Mouse (Mus musculus) midbrain, embryonic 15.5 days (tissue): Measurements from ENCODE around the gene Rsc1a1. TPM values are rescaled to one million over a fixed set of nuclear protein-coding genes. Genes with fewer than 3 reads are reported as not detected.

ENCODE experiments used
- ATAC-seq: fragments of 200-750 bp; cut with Nextera tagmentation; replicated peaks from 2 replicates; pipeline ENCODE4 v1.8.0; 2017; ENCODE audit warnings: moderate TSS enrichment
- H3K27ac ChIP-seq: fragments of 300-500 bp; sonication (generic); 2 replicates; pipeline ENCODE4 v1.5.1; 2015; ENCODE audit warnings: mild to moderate bottlenecking, inconsistent platforms
- H3K27me3 ChIP-seq: fragments of 300-500 bp; sonication (generic); replicated peaks from 2 replicates; pipeline ENCODE4 v1.6.1; 2015; ENCODE audit warnings: inconsistent platforms
- H3K36me3 ChIP-seq: fragments of 300-500 bp; sonication (generic); replicated peaks from 2 replicates; pipeline ENCODE4 v1.6.1; 2015; ENCODE audit warnings: inconsistent platforms
- H3K4me1 ChIP-seq: fragments of 300-500 bp; sonication (generic); 2 replicates; pipeline ENCODE4 v1.6.1; 2015; ENCODE audit warnings: inconsistent platforms
- H3K4me2 ChIP-seq: fragments of 300-500 bp; sonication (generic); 2 replicates; pipeline ENCODE4 v1.6.1; 2015; ENCODE audit warnings: inconsistent platforms, mild to moderate bottlenecking, moderate library complexity
- H3K4me3 ChIP-seq: fragments of 300-500 bp; sonication (generic); 2 replicates; pipeline ENCODE4 v1.5.1; 2015; ENCODE audit warnings: mild to moderate bottlenecking, inconsistent platforms
- H3K9ac ChIP-seq: fragments of 300-500 bp; sonication (generic); 2 replicates; pipeline ENCODE4 v1.6.1; 2015; ENCODE audit warnings: mild to moderate bottlenecking, inconsistent platforms
- H3K9me3 ChIP-seq: fragments of 300-500 bp; sonication (generic); 2 replicates; pipeline ENCODE4 v1.6.1; 2016; ENCODE audit warnings: inconsistent platforms
- WGBS: fragments of 180-500 bp; shearing (Covaris S2); methylation state at CpG from one replicate; pipeline ENCODE4 v1.1.7; 2015; ENCODE audit warnings: mixed read lengths; 5-methylcytosine and 5-hydroxymethylcytosine counted together
- polyA plus RNA-seq: library from polyadenylated mRNA; unstranded; fragments of >200 nt; fragmentation: Nextera tagmentation; extraction: Ambion mirVana; gene quantifications from 2 replicates; pipeline ENCODE4 v1.2.1, GENCODE M21; 2015

Rsc1a1 gene
- polyA plus RNA-seq, 1 experiment from 2014 or later, result 0.53 TPM

DNA sequence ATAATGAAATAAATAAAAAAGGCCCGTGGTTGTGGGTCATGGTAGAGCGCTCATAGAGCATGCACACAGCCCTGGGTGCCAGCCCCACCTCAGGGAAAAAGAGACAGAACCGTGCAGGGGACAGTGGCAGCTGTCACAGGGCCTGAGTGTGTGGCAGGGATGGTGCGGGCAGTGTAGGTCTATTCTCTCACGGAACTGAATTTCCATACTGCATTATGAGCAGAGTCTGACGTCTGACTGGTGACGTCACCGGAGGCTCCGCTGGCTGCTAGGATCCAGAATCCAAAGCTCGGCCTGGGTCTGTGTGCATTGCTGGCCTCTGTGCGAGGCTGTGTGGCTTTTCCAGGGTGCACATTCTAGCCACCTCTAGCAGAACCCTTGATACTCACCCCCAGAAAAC lies 24.5 kb downstream of the Rsc1a1 start:
- no peak overlapping the region for H3K9ac ChIP-seq
- 75% methylated on average over 11 of the region's 11 CpGs for WGBS
- H3K27me3 ChIP-seq, result no peaks in the 10 kb centered on the region
- peaks cover 21% of the 10 kb centered on the region for H3K4me1 ChIP-seq
- H3K27ac ChIP-seq, result no peak overlapping the region
- no peak overlapping the region for H3K4me3 ChIP-seq
- no peak for ATAC-seq
- no peaks in the 10 kb centered on the region for H3K9me3 ChIP-seq
- no peak overlapping the region for H3K4me2 ChIP-seq
- H3K36me3 ChIP-seq, result no peaks in the 10 kb centered on the region

GRCm38 (mm10) chr4:141659739-141660138 lies 25.7 kb downstream of the Rsc1a1 start:
- Histone ChIP-seq H3K27me3 (no peaks in the 10 kb centered on the region), H3K27ac (no peak overlapping the region), H3K9me3 (no peaks in the 10 kb centered on the region), H3K4me1 (peaks cover 18% of the 10 kb centered on the region), H3K9ac (no peak overlapping the region), H3K4me3 (no peak overlapping the region), H3K36me3 (no peaks in the 10 kb centered on the region), H3K4me2 (no peak overlapping the region)
- 60% methylated on average over 4 of the region's 4 CpGs for WGBS
- no peak for ATAC-seq

- H3K4me1 ChIP-seq, result peaks cover 12% of the 10 kb centered on the region
Observed at GRCm38 (mm10) chr4:141658846-141659484, 26.4 kb downstream of the Rsc1a1 start.

GRCm38 (mm10) chr4:141656932-141657331 lies 28.5 kb downstream of the Rsc1a1 start:
- H3K27ac ChIP-seq, result no peak overlapping the region
- no peak overlapping the region for H3K4me3 ChIP-seq
- no peaks in the 10 kb centered on the region for H3K36me3 ChIP-seq
- 74% methylated on average over 8 of the region's 8 CpGs for WGBS
- no peaks in the 10 kb centered on the region for H3K27me3 ChIP-seq
- no peak for ATAC-seq
- H3K9me3 ChIP-seq, result no peaks in the 10 kb centered on the region
- H3K9ac ChIP-seq, result no peak overlapping the region
- peaks cover 2% of the 10 kb centered on the region; the same call in 1 of the 2 replicates for H3K4me1 ChIP-seq
- no peak overlapping the region for H3K4me2 ChIP-seq

More at GRCm38 (mm10) chr4:141658846-141659484, 26.4 kb downstream of the Rsc1a1 start:
- Histone ChIP-seq H3K36me3 (no peaks in the 10 kb centered on the region), H3K4me3 (no peak overlapping the region), H3K9ac (no peak overlapping the region), H3K27me3 (no peaks in the 10 kb centered on the region), H3K27ac (no peak overlapping the region), H3K4me2 (no peak overlapping the region), H3K9me3 (no peaks in the 10 kb centered on the region)
- ATAC-seq, result no peak
- WGBS, result 93% methylated on average over 6 of the region's 6 CpGs

DNA sequence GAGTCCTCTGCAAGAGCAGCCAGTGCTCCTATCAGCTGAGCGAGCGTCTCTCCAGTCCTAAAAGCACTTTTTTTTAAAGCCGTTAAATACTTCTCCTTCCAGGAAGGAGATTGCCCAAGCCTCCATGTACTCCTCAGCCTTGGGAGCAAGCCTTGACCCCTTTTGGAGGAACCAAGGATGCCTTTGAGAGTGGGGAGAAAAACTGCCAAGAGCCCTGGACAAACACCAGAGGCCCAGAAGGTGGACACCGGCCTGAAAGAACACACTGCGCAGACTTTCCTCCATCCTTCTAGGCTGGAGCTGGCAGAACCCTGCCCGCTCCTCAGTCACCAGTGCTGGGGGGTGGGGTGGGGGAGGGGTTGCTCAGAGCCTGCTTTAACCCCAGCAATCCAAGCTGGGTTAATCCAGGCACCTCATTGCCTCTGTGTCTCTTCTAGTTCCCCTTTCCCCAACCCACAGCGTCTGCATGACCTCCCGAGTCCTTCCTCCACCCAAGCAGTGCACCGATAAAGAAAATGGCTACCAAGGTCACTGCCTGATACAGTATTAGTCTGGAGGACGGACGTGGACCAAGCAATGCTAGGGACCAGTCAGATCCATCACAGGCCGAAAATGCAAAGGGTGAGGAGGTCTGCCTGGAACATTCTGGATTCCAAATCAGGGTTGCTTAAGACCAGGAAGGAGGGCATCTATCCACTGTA lies 29.3 kb downstream of the Rsc1a1 start:
- no peaks in the 10 kb centered on the region for H3K27me3 ChIP-seq
- H3K36me3 ChIP-seq, result no peaks in the 10 kb centered on the region
- H3K9ac ChIP-seq, result no peak overlapping the region
- WGBS, result 91% methylated on average over 12 of the region's 12 CpGs
- H3K4me1 ChIP-seq, result peaks cover 2% of the 10 kb centered on the region; the same call in 1 of the 2 replicates
- H3K4me3 ChIP-seq, result no peak overlapping the region
- no peak overlapping the region for H3K27ac ChIP-seq
- no peak for ATAC-seq
- no peaks in the 10 kb centered on the region for H3K9me3 ChIP-seq
- no peak overlapping the region for H3K4me2 ChIP-seq

DNA sequence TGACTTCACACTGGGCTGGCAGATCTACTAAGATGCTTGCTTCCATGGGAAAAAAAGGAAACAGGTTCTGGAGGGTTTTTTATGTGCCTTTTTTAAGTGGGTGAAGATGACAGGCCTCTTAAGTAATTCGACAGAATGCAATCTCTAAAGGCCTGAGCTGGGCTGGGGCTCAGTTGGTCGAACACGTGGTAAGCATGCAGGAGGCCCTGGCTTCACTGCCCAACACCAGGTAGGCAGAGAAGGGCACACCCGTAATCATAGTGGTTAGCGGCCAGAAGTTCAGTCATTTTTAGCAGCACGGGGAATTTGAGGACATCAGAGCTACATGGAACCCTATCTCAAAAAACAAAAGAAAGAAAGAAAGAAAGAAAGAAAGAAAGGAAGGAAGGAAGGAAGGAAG lies 30.9 kb downstream of the Rsc1a1 start:
- ATAC-seq, result no peak

GRCm38 (mm10) chr4:141653813-141654212 lies 31.6 kb downstream of the Rsc1a1 start:
- ATAC-seq, result no peak
- Histone ChIP-seq H3K4me3 (no peak overlapping the region), H3K9me3 (no peaks in the 10 kb centered on the region), H3K4me2 (no peak overlapping the region), H3K9ac (no peak overlapping the region), H3K36me3 (no peaks in the 10 kb centered on the region), H3K27ac (peak overlapping the region; percentile 10; the same call in 1 of the 2 replicates), H3K27me3 (no peaks in the 10 kb centered on the region), H3K4me1 (peaks cover 2% of the 10 kb centered on the region; the same call in 1 of the 2 replicates)
- 90% methylated on average over 13 of the region's 13 CpGs for WGBS

More for the DNA sequence above, 30.9 kb downstream of the Rsc1a1 start:
- peaks cover 2% of the 10 kb centered on the region; the same call in 1 of the 2 replicates for H3K4me1 ChIP-seq
- no peaks in the 10 kb centered on the region for H3K27me3 ChIP-seq
- no peak overlapping the region for H3K9ac ChIP-seq
- no peaks in the 10 kb centered on the region for H3K9me3 ChIP-seq
- no peak overlapping the region for H3K4me3 ChIP-seq
- H3K27ac ChIP-seq, result peak overlapping the region; percentile 10; the same call in 1 of the 2 replicates
- H3K36me3 ChIP-seq, result no peaks in the 10 kb centered on the region
- 94% methylated on average over 6 of the region's 6 CpGs for WGBS
- H3K4me2 ChIP-seq, result no peak overlapping the region

DNA sequence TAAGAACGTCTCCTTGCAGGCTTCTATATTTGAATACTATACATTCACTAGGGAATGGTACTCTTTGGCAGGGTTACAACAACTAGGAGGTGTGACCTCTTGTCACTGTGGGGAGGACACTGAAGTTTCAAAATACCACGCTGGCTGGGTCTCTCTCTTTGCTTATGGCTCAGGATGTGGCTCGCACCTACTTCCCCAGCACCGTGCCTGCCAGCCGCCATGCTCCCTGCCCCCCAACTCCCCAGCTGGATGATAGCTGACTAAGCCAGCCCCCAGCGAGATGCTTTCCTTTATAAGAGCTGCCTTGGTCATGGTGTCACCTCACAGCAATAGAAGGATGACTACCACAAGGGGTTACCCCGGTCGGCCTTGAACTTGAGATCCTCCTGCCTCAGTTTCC lies 32.4 kb downstream of the Rsc1a1 start:
- H3K4me3 ChIP-seq, result no peak overlapping the region
- H3K27me3 ChIP-seq, result no peaks in the 10 kb centered on the region
- H3K27ac ChIP-seq, result no peak overlapping the region
- H3K4me1 ChIP-seq, result peaks cover 2% of the 10 kb centered on the region; the same call in 1 of the 2 replicates
- no peak for ATAC-seq
- H3K9me3 ChIP-seq, result no peaks in the 10 kb centered on the region
- no peak overlapping the region for H3K4me2 ChIP-seq
- 94% methylated on average over 8 of the region's 8 CpGs for WGBS
- H3K36me3 ChIP-seq, result no peaks in the 10 kb centered on the region
- no peak overlapping the region for H3K9ac ChIP-seq

DNA sequence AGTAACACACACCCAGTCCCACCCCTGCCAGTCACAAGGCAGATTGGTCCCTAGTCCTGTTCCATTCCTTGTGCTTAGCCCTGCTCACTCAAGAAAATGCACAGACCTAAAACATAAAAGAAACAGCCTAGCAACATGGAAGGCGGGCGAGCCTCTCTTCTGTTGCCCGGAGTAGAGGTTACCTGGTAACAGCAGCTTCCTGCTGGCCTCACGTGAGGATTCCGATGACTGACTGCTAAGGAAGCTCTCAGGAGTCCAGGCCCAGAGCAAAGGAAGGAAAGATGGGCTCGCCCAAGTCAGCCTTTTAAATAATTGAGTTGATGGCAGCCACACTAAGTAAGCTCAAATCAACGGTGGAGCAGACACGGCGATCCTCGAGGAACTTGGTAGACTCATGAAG lies 33.5 kb downstream of the Rsc1a1 start:
- no peak overlapping the region for H3K9ac ChIP-seq
- H3K4me1 ChIP-seq, result no peaks in the 10 kb centered on the region
- WGBS, result 75% methylated on average over 10 of the region's 10 CpGs
- no peak for ATAC-seq
- H3K27me3 ChIP-seq, result no peaks in the 10 kb centered on the region
- H3K9me3 ChIP-seq, result no peaks in the 10 kb centered on the region
- H3K27ac ChIP-seq, result no peak overlapping the region
- H3K36me3 ChIP-seq, result no peaks in the 10 kb centered on the region
- H3K4me3 ChIP-seq, result no peak overlapping the region
- H3K4me2 ChIP-seq, result no peak overlapping the region

- H3K4me3 ChIP-seq, result no peak overlapping the region
- H3K36me3 ChIP-seq, result no peaks in the 10 kb centered on the region
- H3K9me3 ChIP-seq, result no peaks in the 10 kb centered on the region
- H3K4me2 ChIP-seq, result no peak overlapping the region
- no peaks in the 10 kb centered on the region for H3K27me3 ChIP-seq
- no peak overlapping the region for H3K9ac ChIP-seq
- 87% methylated on average over 6 of the region's 6 CpGs for WGBS
- no peaks in the 10 kb centered on the region for H3K4me1 ChIP-seq
- ATAC-seq, result no peak
- no peak overlapping the region for H3K27ac ChIP-seq
Observed at GRCm38 (mm10) chr4:141651286-141651685, 34.1 kb downstream of the Rsc1a1 start.

DNA sequence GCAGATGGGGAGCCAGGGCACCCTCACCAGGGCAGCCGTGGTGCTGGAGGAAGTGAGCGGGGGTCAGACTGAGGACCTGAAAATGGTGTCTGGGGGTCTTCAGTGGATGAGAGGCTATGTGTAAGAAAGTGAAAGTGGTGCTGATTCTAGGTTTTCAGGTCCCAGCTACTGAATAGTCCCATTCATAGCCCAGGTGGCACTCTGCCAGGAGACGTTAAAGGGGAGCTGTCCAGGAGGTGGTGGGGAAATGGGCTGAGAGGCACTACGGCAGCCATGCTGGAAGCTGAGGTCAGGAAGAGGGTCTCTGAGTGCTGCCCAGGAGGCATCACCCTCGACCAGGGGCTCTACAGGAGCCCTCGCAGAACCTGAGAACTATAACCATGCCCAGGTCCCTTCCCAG lies 36.2 kb downstream of the Rsc1a1 start:
- H3K4me2 ChIP-seq, result no peak overlapping the region
- no peaks in the 10 kb centered on the region for H3K27me3 ChIP-seq
- 0 out of 2 replicates have a peak, but pooled peaks cover under 1% of the 10 kb centered on the region for H3K4me1 ChIP-seq
- H3K9me3 ChIP-seq, result no peaks in the 10 kb centered on the region
- no peak overlapping the region for H3K4me3 ChIP-seq
- no peak overlapping the region for H3K9ac ChIP-seq
- no peaks in the 10 kb centered on the region for H3K36me3 ChIP-seq
- H3K27ac ChIP-seq, result no peak overlapping the region; the same call in 1 of the 2 replicates
- no peak for ATAC-seq
- 80% methylated on average over 6 of the region's 6 CpGs for WGBS

- Histone ChIP-seq H3K27me3 (no peaks in the 10 kb centered on the region), H3K9me3 (no peaks in the 10 kb centered on the region), H3K36me3 (no peaks in the 10 kb centered on the region), H3K4me3 (no peak overlapping the region), H3K27ac (no peak overlapping the region), H3K4me1 (peaks cover 7% of the 10 kb centered on the region; the same call in 1 of the 2 replicates), H3K9ac (no peak overlapping the region), H3K4me2 (no peak overlapping the region)
- WGBS, result 82% methylated on average over 5 of the region's 5 CpGs
- ATAC-seq, result no peak
Observed at GRCm38 (mm10) chr4:141648262-141648661, 37.1 kb downstream of the Rsc1a1 start.
